Mouse (Mus musculus) spleen, postnatal 14 days (tissue): ENCODE results near the gene Sap30bp.

Source experiments
- DNase-seq, 2 experiments: peaks; one replicate each; pipeline ENCODE4 v3.0.0; 2021 to 2022; ENCODE audit warnings: low spot score in 2 of 2

Sap30bp gene

GRCm38 (mm10) chr11:116000607-116001006, 67.5 kb downstream of the Sap30bp start:
- DNase-seq = no peak

GRCm38 (mm10) chr11:116001725-116002124, 68.6 kb downstream of the Sap30bp start:
- DNase-seq = no peak

GRCm38 (mm10) chr11:116002894-116003293, 69.8 kb downstream of the Sap30bp start:
- DNase-seq = no peak

- DNase-seq = no peak
Measured at GRCm38 (mm10) chr11:116004186-116004823, 71.2 kb downstream of the Sap30bp start.

GRCm38 (mm10) chr11:116004840-116005700, 72.0 kb downstream of the Sap30bp start:
- DNase-seq = peak; percentile 38 to 64

GRCm38 (mm10) chr11:116005701-116006419, 72.8 kb downstream of the Sap30bp start:
- no peak for DNase-seq

- no peak for DNase-seq
Measured at GRCm38 (mm10) chr11:116007095-116007850, 74.2 kb downstream of the Sap30bp start.

GRCm38 (mm10) chr11:116008411-116008810, 75.3 kb downstream of the Sap30bp start:
- no peak for DNase-seq

- DNase-seq = no peak
Measured at GRCm38 (mm10) chr11:116008832-116009375, 75.8 kb downstream of the Sap30bp start.

- no peak for DNase-seq
Measured at GRCm38 (mm10) chr11:116009661-116010060, 76.6 kb downstream of the Sap30bp start.

- DNase-seq = no peak
Measured at GRCm38 (mm10) chr11:116010146-116010545, 77.1 kb downstream of the Sap30bp start.

GRCm38 (mm10) chr11:116010948-116011347, 77.9 kb downstream of the Sap30bp start:
- no peak for DNase-seq

- no peak for DNase-seq
Measured at GRCm38 (mm10) chr11:116011529-116012261, 78.6 kb downstream of the Sap30bp start.

GRCm38 (mm10) chr11:116012262-116012947, 79.3 kb downstream of the Sap30bp start, which contains the start of gene Galk1:
Gene Galk1, minus strand, starts transcription at chr11:116012719.
- DNase-seq = peak; percentile 74 to 79

GRCm38 (mm10) chr11:116014821-116015220, 81.7 kb downstream of the Sap30bp start:
- no peak for DNase-seq
